Mouse (Mus musculus) olfactory bulb, adult 2 months (tissue): ENCODE results near the gene Abhd6. TPM values are rescaled to one million over a fixed set of nuclear protein-coding genes. Genes with fewer than 3 reads are reported as not detected.

Experiments
- H3K27ac ChIP-seq: fragments of 200-500 bp; 2 replicates; pipeline ENCODE4 v1.5.1; 2012; ENCODE audit warnings: low read depth, low read length; ENCODE audit not compliant: insufficient read depth
- H3K4me1 ChIP-seq: fragments of 200-500 bp; 2 replicates; pipeline ENCODE4 v1.6.1; 2012; ENCODE audit warnings: low read length; ENCODE audit not compliant: control insufficient read depth, insufficient read depth
- H3K4me3 ChIP-seq: fragments of 200-500 bp; 2 replicates; pipeline ENCODE4 v1.5.1; 2012; ENCODE audit warnings: mild to moderate bottlenecking, low read depth, low read length, moderate library complexity; ENCODE audit not compliant: insufficient read depth
- CTCF ChIP-seq: fragments of 200-500 bp; IDR thresholded peaks from 2 replicates; pipeline ENCODE4 v1.5.1; 2012; ENCODE audit warnings: low read depth, mild to moderate bottlenecking, low read length, moderate library complexity; ENCODE audit not compliant: insufficient read depth
- POLR2A ChIP-seq: fragments of 200-500 bp; IDR thresholded peaks from 2 replicates; pipeline ENCODE4 v1.6.1; 2012; ENCODE audit warnings: mild to moderate bottlenecking, low read depth, low read length, moderate library complexity; ENCODE audit not compliant: insufficient read depth
- WGBS: fragments of 180-500 bp; shearing (Covaris S2); methylation state at CpG from one replicate; pipeline ENCODE4 v1.1.7; 2018; 5-methylcytosine and 5-hydroxymethylcytosine counted together
- polyA plus RNA-seq: library from polyadenylated mRNA; stranded (reverse); fragments of >200 nt; gene quantifications from 2 replicates; pipeline ENCODE4 v1.2.4, GENCODE M21; 2012; ENCODE audit warnings: low replicate concordance; ENCODE audit not compliant: missing spikeins, insufficient read depth, insufficient read length

The Abhd6 gene
- polyA plus RNA-seq, 1 experiment, result not detected

DNA sequence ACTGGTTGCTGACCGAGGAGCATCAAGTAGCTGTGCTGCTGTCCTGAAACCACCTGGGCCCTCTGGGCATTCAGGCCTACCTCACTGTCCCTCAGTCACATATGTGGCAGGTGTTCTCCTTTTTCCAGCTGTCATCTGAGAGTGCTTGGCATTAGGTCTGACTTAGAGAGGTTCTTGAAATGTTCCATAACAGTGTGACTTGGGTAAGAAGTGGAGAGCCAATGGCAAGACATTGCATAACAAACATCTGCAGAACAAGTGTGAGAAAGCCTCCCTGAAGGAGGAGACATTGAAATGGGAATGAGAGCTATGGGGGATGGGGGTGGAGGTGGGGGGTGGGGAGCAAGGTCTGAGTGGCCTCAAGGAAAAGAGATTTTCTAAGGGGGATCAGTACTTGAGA, 80.2 kb downstream of the Abhd6 start:
- Histone ChIP-seq H3K4me1 (peaks cover 7% of the 10 kb centered on the region; the same call in 1 of the 2 replicates), H3K27ac (no peak overlapping the region), H3K4me3 (no peak overlapping the region)
- WGBS, result 95% methylated on average over 1 of the region's 1 CpGs
- TF ChIP-seq CTCF, result no peak
- no peak for TF ChIP-seq POLR2A

DNA sequence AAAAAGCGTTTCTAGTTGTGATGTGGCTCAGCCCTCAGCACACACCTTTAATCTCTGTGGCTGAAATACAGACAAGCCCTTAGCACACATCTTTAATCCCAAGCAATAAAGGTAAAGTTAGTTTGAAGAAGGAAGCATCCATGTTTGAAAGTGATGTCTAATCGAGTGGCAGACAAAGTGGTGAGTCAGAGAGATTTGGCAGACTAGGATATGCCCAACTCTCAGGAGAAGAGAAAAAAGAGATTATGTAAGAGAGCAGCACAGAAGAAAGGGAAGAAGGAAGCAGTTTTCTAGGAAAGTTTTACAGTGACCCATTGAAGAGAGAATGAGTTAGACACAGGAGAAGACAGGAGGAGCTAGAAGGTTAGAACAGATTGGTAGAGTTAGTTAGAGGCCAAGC, 86.3 kb downstream of the Abhd6 start:
- 84% methylated on average over 2 of the region's 2 CpGs for WGBS
- no peak overlapping the region for H3K27ac ChIP-seq

DNA sequence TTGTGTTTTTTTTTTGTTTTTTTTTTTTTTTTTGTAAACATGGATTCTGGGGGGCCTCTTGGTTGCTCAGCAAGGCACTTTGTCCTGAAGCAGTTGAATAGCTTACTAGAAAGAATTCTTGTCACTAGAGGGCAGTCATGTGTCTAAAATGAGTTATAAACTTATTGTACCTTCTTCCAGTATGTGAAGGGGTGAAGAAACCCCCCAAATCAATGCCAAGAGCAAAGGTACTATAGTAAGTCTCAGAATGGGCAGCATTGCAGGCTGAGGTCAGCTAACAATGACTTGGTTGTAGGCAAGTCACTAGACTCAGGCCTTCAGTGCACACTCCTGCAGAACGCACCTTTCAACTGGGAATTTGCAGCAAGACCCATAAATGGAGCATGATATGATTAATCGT, 89.9 kb downstream of the Abhd6 start:
- no peak overlapping the region for H3K4me3 ChIP-seq
- 91% methylated on average over 2 of the region's 2 CpGs for WGBS
- TF ChIP-seq POLR2A, result no peak
- no peak for TF ChIP-seq CTCF
- H3K27ac ChIP-seq, result no peak overlapping the region
- no peaks in the 10 kb centered on the region for H3K4me1 ChIP-seq

More for the DNA sequence above, 86.3 kb downstream of the Abhd6 start:
- Histone ChIP-seq H3K4me1 (no peaks in the 10 kb centered on the region), H3K4me3 (no peak overlapping the region)
- TF ChIP-seq CTCF (no peak), POLR2A (no peak)

GRCm38 (mm10) chr14:8093427-8093826, 90.7 kb downstream of the Abhd6 start:
- peaks cover 2% of the 10 kb centered on the region; the same call in 1 of the 2 replicates for H3K4me1 ChIP-seq

DNA sequence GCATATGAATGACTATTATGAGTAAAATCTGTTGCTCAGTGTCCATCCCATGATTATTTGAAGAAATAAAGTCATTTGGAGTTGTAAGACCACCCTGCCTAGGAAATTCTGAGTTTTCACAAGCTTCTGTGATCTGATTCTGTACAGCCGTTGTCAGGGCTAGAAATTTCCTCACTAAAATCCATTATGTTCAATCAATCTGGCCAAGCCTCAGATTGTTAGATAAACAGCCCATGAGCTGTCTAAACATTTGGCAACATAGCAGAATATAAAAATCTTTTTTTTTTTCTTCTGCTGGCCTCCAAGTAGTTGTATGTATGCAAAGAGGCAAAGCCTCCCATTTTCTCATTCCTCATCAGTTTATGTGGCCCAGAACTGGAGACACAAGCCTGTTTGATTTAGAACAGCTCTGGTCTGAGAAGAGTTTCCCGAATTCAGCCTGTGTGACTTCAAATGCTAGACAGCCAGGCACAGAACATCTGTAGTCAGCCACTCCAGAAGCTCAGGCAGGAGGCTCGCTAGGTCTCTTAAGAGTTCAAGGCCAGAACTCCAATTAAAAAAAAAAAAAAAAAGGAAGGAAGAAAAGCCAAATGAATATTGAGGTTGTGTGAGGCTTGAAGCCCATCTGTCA, 92.3 kb downstream of the Abhd6 start:
- peaks cover 3% of the 10 kb centered on the region; the same call in 1 of the 2 replicates for H3K4me1 ChIP-seq
- TF ChIP-seq POLR2A (no peak), CTCF (no peak)
- WGBS, result 66% methylated on average over 3 of the region's 3 CpGs

More at GRCm38 (mm10) chr14:8093427-8093826, 90.7 kb downstream of the Abhd6 start:
- no peak for TF ChIP-seq POLR2A
- TF ChIP-seq CTCF, result no peak
- Histone ChIP-seq H3K27ac (no peak overlapping the region), H3K4me3 (no peak overlapping the region)
- 33% methylated on average over 5 of the region's 5 CpGs for WGBS

GRCm38 (mm10) chr14:8095562-8095950, 92.9 kb downstream of the Abhd6 start:
- no peak overlapping the region for H3K27ac ChIP-seq
- H3K4me3 ChIP-seq, result no peak overlapping the region
- WGBS, result 78% methylated on average over 7 of the region's 7 CpGs
- no peak for TF ChIP-seq POLR2A
- no peak for TF ChIP-seq CTCF
- H3K4me1 ChIP-seq, result peaks cover 5% of the 10 kb centered on the region; the same call in 1 of the 2 replicates

More for the DNA sequence above, 92.3 kb downstream of the Abhd6 start:
- Histone ChIP-seq H3K4me3 (no peak overlapping the region), H3K27ac (no peak overlapping the region)

DNA sequence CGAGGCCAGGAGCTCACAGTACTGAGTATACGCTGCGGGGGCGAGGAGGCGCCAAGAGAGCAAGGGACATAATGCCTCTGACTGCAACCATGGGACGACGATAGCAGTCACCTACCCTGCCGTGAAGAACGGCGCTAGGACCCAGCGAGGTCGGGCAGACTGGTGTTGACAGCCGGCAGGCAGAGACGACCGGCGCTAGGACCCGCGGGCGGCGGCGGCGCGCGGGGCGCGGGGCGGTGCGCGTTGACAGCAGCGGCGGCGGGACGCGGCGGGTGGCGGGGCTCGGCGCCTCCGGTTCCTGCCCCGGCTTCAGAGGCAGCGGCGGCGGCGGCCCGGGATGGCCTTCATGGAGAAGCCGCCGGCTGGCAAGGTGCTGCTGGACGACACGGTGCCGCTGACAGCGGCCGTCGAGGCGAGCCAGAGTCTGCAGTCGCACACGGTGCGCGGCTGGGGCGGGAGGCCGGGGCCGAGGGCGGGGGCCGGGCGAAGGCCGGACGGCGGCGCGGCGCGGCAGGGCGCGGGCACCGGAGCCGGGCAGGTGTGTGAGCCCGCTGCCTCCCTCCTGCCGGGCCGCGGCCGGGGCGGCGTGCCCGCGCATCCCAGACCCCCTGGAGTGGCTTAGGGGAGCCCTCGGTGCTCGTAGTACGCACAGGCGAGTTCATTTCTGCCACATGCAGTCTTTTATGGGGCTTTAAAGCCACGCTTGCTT, 95.4 kb downstream of the Abhd6 start, which contains the start of gene Pxk:
Gene Pxk (plus strand): TSS at position 234 of the 709 bp plus-strand sequence.
- TF ChIP-seq CTCF, result no peak
- TF ChIP-seq POLR2A, result peak; percentile 29; the same call in 1 of the 2 replicates
- WGBS, result 3% methylated on average over 89 of the region's 89 CpGs
- Histone ChIP-seq H3K4me3 (peak within 1 kb of the TSS; percentile 98), H3K4me1 (peaks cover 7% of the 10 kb centered on the region), H3K27ac (peak within 1 kb of the TSS; percentile 54)

DNA sequence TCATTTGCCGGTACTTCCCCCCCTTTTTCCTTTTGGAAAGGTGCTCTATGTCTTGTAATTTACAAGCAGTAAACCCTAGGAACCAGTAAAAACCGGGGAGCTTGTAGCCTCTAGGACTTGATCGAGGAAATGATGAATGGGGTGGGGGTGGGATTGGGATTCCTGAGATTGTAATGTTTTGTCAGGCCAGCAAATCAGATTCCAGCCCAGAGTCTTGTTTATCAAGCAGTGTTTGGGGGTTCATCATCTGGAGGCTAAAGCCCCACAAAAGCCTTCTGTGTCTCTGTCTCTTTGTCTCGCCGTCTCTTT, 95.9 kb downstream of the Abhd6 start:
- peaks cover 7% of the 10 kb centered on the region for H3K4me1 ChIP-seq
- under 1% methylated on average over 5 of the region's 5 CpGs for WGBS
- peak overlapping the region; percentile 98 for H3K4me3 ChIP-seq
- H3K27ac ChIP-seq, result peak overlapping the region; percentile 54; the same call in 1 of the 2 replicates
- TF ChIP-seq CTCF, result no peak
- TF ChIP-seq POLR2A, result no peak

DNA sequence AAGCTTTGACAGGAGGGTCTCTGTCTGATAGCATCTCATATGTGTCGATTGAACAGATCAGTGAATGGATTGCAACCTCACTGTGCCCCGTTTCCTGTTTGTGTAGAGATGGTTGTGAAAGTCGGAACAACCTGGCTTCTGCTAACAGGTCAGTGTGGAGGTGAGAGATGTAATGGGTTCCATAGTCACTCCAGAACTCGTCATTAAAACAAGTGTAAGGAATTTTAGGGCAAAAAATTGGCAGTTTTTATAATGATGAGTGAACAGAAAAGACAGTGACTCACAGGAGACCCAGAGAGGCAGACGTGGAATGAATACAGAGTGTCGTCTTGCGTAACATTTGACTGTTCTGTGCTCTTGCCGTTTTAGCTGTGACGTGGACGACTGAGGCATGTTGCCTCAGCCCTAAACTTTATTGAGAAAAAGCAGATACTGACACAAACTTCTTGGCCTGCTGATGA, 96.9 kb downstream of the Abhd6 start:
- H3K4me1 ChIP-seq, result peaks cover 10% of the 10 kb centered on the region
- 36% methylated on average over 10 of the region's 10 CpGs for WGBS
- no peak overlapping the region for H3K4me3 ChIP-seq
- TF ChIP-seq POLR2A, result no peak
- no peak for TF ChIP-seq CTCF
- no peak overlapping the region for H3K27ac ChIP-seq
